Mouse (Mus musculus): Measurements from ENCODE around the gene Coasy. TPM values are rescaled to one million over a fixed set of nuclear protein-coding genes. Genes with fewer than 3 reads are reported as not detected.
"Not testable (repeated sequence)": the region's sequence is repeated elsewhere in the genome, so short reads cannot be mapped to it uniquely, and the experiment has no call there.

Gene Coasy
- polyA plus RNA-seq, 1 experiment from 2014 or later, result 44.9 TPM

DNA sequence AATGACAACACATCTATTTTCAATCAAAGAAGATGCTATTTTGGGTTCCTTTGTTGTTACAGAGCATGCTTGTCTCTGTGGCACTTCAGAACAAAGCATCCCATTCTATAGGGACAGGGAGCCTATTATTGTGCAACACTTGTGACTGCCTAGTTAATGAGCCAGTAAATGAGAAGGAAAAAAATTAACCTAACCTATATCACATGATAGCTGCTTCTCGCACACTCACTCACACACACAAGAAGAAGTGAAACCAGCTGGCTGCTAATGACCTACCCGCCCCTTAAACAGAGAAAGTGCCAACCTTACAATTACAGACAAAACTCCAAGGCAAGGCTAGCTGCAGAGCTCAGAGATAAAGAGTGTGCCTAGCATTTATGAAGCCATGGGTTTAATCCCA, 33.2 kb downstream of the Coasy start:
- H3K27me3 ChIP-seq (ENCODE audit: control insufficient read depth, insufficient read depth, low read length), result no peaks in the 10 kb centered on the region
- no peaks in the 10 kb centered on the region for H3K9me3 ChIP-seq (ENCODE audit: control insufficient read depth, low read length)
- no peak overlapping the region for H3K4me2 ChIP-seq (replicated peaks; ENCODE audit: low read depth, low read length)
- no peak overlapping the region for H3K9ac ChIP-seq (ENCODE audit: low read depth, low read length)
- peaks cover 11% of the 10 kb centered on the region for H3K4me1 ChIP-seq (ENCODE audit: control insufficient read depth, insufficient read depth, low read length)
- H3K27ac ChIP-seq (ENCODE audit: low read depth, low read length), result no peak overlapping the region; the same call in 1 of the 2 replicates
- peaks cover 7% of the 10 kb centered on the region; the same call in 1 of the 2 replicates for H3K36me3 ChIP-seq (ENCODE audit: control insufficient read depth, insufficient read depth, low read length)
- H3K4me3 ChIP-seq (ENCODE audit: low read length), result no peak overlapping the region
- no peak for ATAC-seq (ENCODE audit: low FRiP score, low TSS enrichment)
- 63% methylated on average over 2 of the region's 2 CpGs for WGBS

DNA sequence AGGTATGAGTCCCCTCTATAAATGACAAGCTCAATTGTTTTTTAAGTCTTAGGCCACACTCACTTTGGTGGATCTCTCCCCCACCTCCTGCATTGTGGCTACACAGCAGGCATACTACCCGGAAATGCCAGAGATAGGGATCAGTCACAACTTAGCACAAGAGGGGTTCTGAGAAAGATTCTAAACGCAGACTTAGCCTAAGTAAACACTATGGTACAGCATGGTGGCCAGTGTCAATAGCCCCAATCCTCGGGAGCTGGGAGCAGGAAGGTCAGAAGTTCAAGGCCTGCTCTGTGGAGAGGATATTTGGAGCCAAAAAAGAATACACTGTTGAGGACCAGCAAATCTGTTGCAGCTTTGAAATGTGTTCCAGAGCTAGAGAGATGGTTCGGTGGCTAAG, 35.7 kb downstream of the Coasy start:
- H3K36me3 ChIP-seq (ENCODE audit: control insufficient read depth, insufficient read depth, low read length), result peaks cover 16% of the 10 kb centered on the region; the same call in 1 of the 2 replicates
- WGBS, result 42% methylated on average over 4 of the region's 4 CpGs

DNA sequence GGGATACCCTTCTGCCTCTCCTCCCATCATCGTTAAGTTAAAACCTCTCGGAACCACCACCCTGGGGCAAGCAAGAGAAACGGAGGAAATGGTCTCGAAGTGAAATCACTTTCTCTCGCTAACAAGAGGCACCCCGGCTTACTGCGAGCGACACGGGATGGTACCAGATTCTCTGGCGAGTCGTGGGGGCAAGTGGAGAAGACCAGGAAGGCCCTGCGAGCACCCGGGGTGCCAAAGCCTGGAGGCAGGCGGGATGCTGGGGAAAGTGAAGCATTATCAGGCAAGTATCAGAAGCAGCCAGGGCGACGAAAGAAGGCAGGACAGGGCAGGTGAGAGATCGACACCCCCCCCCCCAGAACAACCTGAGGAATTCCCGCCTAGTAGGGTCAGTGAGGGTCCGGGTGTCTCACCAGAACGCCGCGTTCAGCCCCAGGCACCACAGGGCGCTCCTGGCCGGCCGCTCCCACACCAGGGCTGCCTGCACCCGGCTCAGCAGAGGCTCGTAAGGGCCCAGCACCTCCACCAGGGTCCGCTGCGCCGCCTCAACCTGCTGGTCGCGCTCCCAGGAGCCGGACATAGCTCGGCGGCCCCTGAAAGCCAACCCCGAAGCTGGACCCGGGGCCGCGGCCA, 36.9 kb downstream of the Coasy start:
- H3K27ac ChIP-seq (ENCODE audit: low read depth, low read length), result peak overlapping the region; percentile 81
- H3K4me1 ChIP-seq (ENCODE audit: control insufficient read depth, insufficient read depth, low read length), result peaks cover 19% of the 10 kb centered on the region
- peak; percentile 78; the same call in 1 of the 2 replicates for ATAC-seq (ENCODE audit: low FRiP score, low TSS enrichment)
- no peaks in the 10 kb centered on the region for H3K9me3 ChIP-seq (ENCODE audit: control insufficient read depth, low read length)
- peak overlapping the region; percentile 70 for H3K4me2 ChIP-seq (replicated peaks; ENCODE audit: low read depth, low read length)
- H3K4me3 ChIP-seq (ENCODE audit: low read length), result peak overlapping the region; percentile 89
- H3K27me3 ChIP-seq (ENCODE audit: control insufficient read depth, insufficient read depth, low read length), result no peaks in the 10 kb centered on the region
- peaks cover 26% of the 10 kb centered on the region; the same call in 1 of the 2 replicates for H3K36me3 ChIP-seq (ENCODE audit: control insufficient read depth, insufficient read depth, low read length)
- under 1% methylated on average over 39 of the region's 39 CpGs for WGBS
- peak overlapping the region; percentile 91 for H3K9ac ChIP-seq (ENCODE audit: low read depth, low read length)

More for the DNA sequence above, 35.7 kb downstream of the Coasy start:
- peak overlapping the region; percentile 91; the same call in 1 of the 2 replicates for H3K9ac ChIP-seq (ENCODE audit: low read depth, low read length)
- H3K9me3 ChIP-seq (ENCODE audit: control insufficient read depth, low read length), result no peaks in the 10 kb centered on the region
- H3K4me1 ChIP-seq (ENCODE audit: control insufficient read depth, insufficient read depth, low read length), result peaks cover 19% of the 10 kb centered on the region
- H3K4me2 ChIP-seq (replicated peaks; ENCODE audit: low read depth, low read length), result peak overlapping the region; percentile 70
- H3K27ac ChIP-seq (ENCODE audit: low read depth, low read length), result no peak overlapping the region
- H3K4me3 ChIP-seq (ENCODE audit: low read length), result peak overlapping the region; percentile 89
- no peak for ATAC-seq (ENCODE audit: low FRiP score, low TSS enrichment)
- no peaks in the 10 kb centered on the region for H3K27me3 ChIP-seq (ENCODE audit: control insufficient read depth, insufficient read depth, low read length)

DNA sequence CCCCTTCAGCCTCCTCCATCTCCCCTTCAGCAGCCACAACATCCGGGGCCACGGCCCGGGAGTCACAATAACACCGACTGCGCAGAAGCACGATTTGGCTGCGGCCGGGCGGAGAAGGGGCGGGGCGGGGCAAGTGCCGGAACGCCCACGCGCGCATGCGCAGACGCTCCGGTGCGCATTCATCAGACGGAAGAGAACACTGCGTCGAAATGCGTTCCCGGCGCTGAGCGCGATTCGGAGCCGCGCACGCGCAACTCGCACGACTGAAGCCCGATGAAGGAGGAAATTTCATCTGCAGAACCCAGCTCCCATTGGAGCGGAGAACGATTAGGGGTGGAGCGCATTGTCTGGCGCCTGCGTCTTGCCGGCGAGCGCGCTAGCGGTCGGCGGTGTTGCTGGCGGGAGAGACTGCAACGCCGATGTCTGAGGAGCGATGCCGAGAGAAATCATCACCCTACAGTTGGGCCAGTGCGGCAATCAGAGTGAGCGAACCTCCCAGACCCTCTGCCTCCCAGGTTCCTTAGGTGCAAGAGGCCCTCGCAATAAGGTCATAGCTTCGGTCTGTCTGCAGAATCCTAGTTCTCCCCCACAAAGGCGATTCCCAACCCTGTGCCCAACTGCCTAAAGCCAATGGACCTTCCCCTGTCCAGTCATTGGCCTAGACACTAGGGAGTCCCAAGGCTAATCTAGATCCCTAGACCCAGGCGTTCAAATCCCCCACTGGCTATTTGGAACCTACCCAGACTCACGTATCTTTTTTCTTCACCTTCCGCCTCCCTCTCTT, 37.6 kb downstream of the Coasy start, which contains the start of the genes Retreg3 and Tubg1:
Gene Retreg3, minus strand, starts transcription at position 133 of the 784 bp plus-strand sequence.
Gene Tubg1, plus strand, starts transcription at position 178 of the 784 bp plus-strand sequence.
- H3K4me3 ChIP-seq (ENCODE audit: low read length), result peak within 1 kb of the TSS; percentile 89
- peak; percentile 95 for ATAC-seq (ENCODE audit: low FRiP score, low TSS enrichment)
- peaks cover 19% of the 10 kb centered on the region for H3K4me1 ChIP-seq (ENCODE audit: control insufficient read depth, insufficient read depth, low read length)
- no peaks in the 10 kb centered on the region for H3K27me3 ChIP-seq (ENCODE audit: control insufficient read depth, insufficient read depth, low read length)
- peak within 1 kb of the TSS; percentile 89 for H3K27ac ChIP-seq (ENCODE audit: low read depth, low read length)
- under 1% methylated on average over 61 of the region's 61 CpGs for WGBS
- peak within 1 kb of the TSS; percentile 97 for H3K4me2 ChIP-seq (replicated peaks; ENCODE audit: low read depth, low read length)
- peaks cover 29% of the 10 kb centered on the region; the same call in 1 of the 2 replicates for H3K36me3 ChIP-seq (ENCODE audit: control insufficient read depth, insufficient read depth, low read length)
- no peaks in the 10 kb centered on the region for H3K9me3 ChIP-seq (ENCODE audit: control insufficient read depth, low read length)
- H3K9ac ChIP-seq (ENCODE audit: low read depth, low read length), result peak within 1 kb of the TSS; percentile 91

DNA sequence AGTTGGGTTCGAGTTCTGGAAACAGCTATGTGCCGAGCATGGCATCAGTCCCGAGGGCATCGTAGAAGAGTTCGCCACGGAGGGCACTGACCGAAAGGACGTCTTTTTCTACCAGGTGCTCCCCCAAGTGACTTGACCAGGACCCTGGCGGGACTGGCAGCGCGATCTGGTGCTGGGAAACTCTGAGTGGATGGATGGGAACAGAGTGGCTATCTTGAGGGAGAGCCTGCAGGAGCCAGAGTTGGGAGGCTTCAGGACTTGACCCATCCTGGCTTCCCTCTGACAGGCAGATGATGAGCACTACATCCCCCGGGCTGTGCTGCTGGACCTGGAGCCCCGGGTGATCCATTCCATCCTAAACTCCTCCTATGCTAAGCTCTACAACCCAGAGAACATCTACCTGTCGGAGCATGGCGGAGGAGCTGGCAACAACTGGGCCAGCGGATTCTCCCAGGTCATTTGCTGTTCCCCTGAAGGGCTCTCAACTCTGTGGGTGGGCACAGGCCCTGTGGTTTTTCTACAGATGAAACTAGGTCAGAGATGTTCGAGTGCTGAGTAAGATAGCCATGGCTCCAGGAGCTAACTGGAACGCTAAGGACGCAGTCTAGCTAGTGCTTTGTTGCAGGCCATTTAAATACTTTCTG, 38.3 kb downstream of the Coasy start:
- Histone ChIP-seq H3K4me2 (replicated peaks; ENCODE audit: low read depth, low read length) (peak overlapping the region; percentile 97), H3K27me3 (ENCODE audit: control insufficient read depth, insufficient read depth, low read length) (no peaks in the 10 kb centered on the region), H3K4me1 (ENCODE audit: control insufficient read depth, insufficient read depth, low read length) (peaks cover 18% of the 10 kb centered on the region), H3K9me3 (ENCODE audit: control insufficient read depth, low read length) (no peaks in the 10 kb centered on the region), H3K36me3 (ENCODE audit: control insufficient read depth, insufficient read depth, low read length) (peaks cover 34% of the 10 kb centered on the region; the same call in 1 of the 2 replicates), H3K4me3 (ENCODE audit: low read length) (peak overlapping the region; percentile 89), H3K9ac (ENCODE audit: low read depth, low read length) (peak overlapping the region; percentile 86), H3K27ac (ENCODE audit: low read depth, low read length) (peak overlapping the region; percentile 89)
- ATAC-seq (ENCODE audit: low FRiP score, low TSS enrichment), result no peak
- 23% methylated on average over 19 of the region's 19 CpGs for WGBS

DNA sequence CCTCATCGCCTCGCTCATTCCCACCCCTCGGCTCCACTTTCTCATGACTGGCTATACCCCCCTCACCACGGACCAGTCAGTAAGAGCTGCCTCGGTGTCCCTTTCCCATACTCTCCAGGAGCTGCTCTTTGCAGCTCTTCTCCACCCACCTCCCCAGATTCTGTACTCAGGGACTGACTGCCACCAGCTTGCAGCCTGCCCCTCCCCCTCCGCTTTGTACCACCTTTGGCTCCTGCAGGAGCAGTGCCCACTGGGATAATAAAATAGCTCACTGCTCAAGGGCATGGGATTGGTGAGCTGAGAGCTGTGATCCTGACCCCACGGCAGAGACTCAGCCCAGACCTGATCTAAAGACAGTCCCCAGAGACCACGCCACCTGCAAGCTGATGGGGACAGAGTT, 42.1 kb downstream of the Coasy start:
- H3K4me3 ChIP-seq (ENCODE audit: low read length), result not testable (repeated sequence)
- 90% methylated on average over 8 of the region's 8 CpGs for WGBS
- peaks cover 39% of the 10 kb centered on the region for H3K36me3 ChIP-seq (ENCODE audit: control insufficient read depth, insufficient read depth, low read length)

DNA sequence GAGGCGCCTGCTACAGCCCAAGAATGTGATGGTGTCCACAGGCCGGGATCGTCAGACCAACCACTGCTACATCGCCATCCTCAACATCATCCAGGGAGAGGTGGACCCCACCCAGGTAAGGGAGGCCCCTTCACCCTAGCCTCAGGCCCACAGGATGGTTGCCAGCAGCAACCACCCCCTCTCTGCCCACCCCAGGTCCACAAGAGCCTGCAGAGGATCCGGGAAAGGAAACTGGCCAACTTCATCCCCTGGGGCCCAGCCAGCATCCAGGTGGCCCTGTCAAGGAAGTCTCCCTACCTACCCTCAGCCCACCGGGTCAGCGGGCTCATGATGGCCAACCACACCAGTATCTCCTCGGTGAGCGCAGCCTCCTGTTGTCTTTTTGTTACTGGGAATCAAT, 42.6 kb downstream of the Coasy start:
- not testable (repeated sequence) for H3K4me1 ChIP-seq (ENCODE audit: control insufficient read depth, insufficient read depth, low read length); H3K4me2 ChIP-seq (replicated peaks; ENCODE audit: low read depth, low read length); H3K9ac ChIP-seq (ENCODE audit: low read depth, low read length); H3K4me3 ChIP-seq (ENCODE audit: low read length); H3K9me3 ChIP-seq (ENCODE audit: control insufficient read depth, low read length); H3K27ac ChIP-seq (ENCODE audit: low read depth, low read length); ATAC-seq (ENCODE audit: low FRiP score, low TSS enrichment); H3K27me3 ChIP-seq (ENCODE audit: control insufficient read depth, insufficient read depth, low read length)
- 98% methylated on average over 5 of the region's 9 CpGs for WGBS
- peaks cover 39% of the 10 kb centered on the region for H3K36me3 ChIP-seq (ENCODE audit: control insufficient read depth, insufficient read depth, low read length)

More for the DNA sequence above, 42.1 kb downstream of the Coasy start:
- H3K4me1 ChIP-seq (ENCODE audit: control insufficient read depth, insufficient read depth, low read length); H3K4me2 ChIP-seq (replicated peaks; ENCODE audit: low read depth, low read length); ATAC-seq (ENCODE audit: low FRiP score, low TSS enrichment); H3K9ac ChIP-seq (ENCODE audit: low read depth, low read length); H3K9me3 ChIP-seq (ENCODE audit: control insufficient read depth, low read length); H3K27me3 ChIP-seq (ENCODE audit: control insufficient read depth, insufficient read depth, low read length); H3K27ac ChIP-seq (ENCODE audit: low read depth, low read length): not testable (repeated sequence)

DNA sequence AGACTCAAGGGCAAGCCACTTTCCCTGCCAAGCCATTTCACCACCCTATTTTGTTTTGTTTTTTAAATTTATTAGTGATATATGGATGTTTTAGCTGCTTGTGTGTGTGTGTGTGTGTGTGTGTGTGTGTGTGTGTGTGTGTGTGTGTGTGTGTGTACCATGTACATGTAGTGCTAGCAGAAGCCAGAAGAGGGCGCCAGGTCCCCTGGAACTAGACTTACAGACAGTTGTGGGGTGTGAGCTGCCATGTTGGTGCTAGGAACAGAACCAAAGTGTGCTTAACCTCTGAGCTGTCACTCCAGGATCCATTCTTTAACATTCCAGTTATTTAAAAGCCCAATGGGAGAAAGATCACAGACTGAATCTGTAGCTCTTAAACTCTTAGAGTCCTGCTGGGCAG, 44.7 kb downstream of the Coasy start:
- Histone ChIP-seq H3K9ac (ENCODE audit: low read depth, low read length) (no peak overlapping the region), H3K4me2 (replicated peaks; ENCODE audit: low read depth, low read length) (no peak overlapping the region), H3K4me3 (ENCODE audit: low read length) (no peak overlapping the region), H3K27ac (ENCODE audit: low read depth, low read length) (no peak overlapping the region), H3K4me1 (ENCODE audit: control insufficient read depth, insufficient read depth, low read length) (no peaks in the 10 kb centered on the region), H3K27me3 (ENCODE audit: control insufficient read depth, insufficient read depth, low read length) (no peaks in the 10 kb centered on the region), H3K9me3 (ENCODE audit: control insufficient read depth, low read length) (peaks cover 5% of the 10 kb centered on the region; the same call in 1 of the 2 replicates), H3K36me3 (ENCODE audit: control insufficient read depth, insufficient read depth, low read length) (peaks cover 39% of the 10 kb centered on the region)
- 76% methylated on average over 1 of the region's 1 CpGs for WGBS
- ATAC-seq (ENCODE audit: low FRiP score, low TSS enrichment), result no peak

All from kidney, embryonic 14.5 days (tissue).